Comparison of ENCODE assay signal across 12 mouse cellular contexts in the genomic region with DNA sequence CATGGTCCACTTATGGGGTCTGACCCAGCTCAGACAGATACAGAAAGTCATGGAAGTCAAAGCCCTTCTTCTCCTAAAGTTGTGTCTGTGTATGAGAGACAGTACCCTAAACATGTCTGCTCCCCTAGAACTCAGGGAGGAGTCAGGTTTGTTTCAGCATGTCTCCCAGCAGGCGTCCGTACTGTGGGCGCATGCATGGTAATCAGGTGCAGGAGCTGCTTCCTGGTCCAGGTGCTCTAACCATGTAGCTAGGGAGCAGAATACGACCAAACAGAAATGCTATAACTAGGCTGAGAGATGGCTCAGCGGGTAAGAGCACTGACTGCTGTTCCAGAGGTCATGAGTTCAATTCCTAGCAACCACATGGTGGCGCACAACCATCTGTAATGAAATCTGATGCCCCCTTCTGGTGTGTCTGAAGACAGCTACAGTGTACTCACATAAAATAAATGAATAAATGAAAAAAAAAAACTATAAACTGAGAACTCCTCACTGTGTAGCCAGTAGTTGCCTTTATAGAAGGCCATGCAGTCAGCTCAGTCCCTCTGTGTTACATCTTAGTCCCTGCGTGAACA. TPM values are rescaled to one million over a fixed set of nuclear protein-coding genes. Genes with fewer than 3 reads are reported as not detected.
DNase-seq lines count a peak whose midpoint lies in the region; ATAC-seq and TF ChIP-seq lines count a peak whose summit lies in the region.
"Had no signal": no experiment of that assay in that cellular context is flagged by ENCODE, and none has a peak within 500 bp of the region (broad histone marks: within the 10 kb centered on the region; RNA-seq: fewer than 3 reads in every experiment).

No protein-coding gene starts in this region.

- no peaks in the 10 kb centered on the region for H3K9me3 ChIP-seq in forebrain, postnatal 0 days (ENCODE audit: low read length)
- H3K9me3 ChIP-seq in forebrain, embryonic 12.5 days: no peaks in the 10 kb centered on the region
- H3K9me3 ChIP-seq in kidney, embryonic 16.5 days (ENCODE audit: low read length): no peaks in the 10 kb centered on the region
- no peaks in the 10 kb centered on the region for H3K9me3 ChIP-seq in liver, embryonic 14.5 days (ENCODE audit: control insufficient read depth, low read length)
- no peaks in the 10 kb centered on the region for H3K9me3 ChIP-seq in neural tube, embryonic 15.5 days (replicated peaks)
- H3K9me3 ChIP-seq: forebrain, embryonic 13.5 days had no signal

- H3K4me1 ChIP-seq in forebrain, postnatal 0 days (ENCODE audit: insufficient read depth): no peaks in the 10 kb centered on the region
- peaks cover 9% of the 10 kb centered on the region for H3K4me1 ChIP-seq in forebrain, embryonic 12.5 days
- H3K4me1 ChIP-seq in kidney, embryonic 16.5 days (ENCODE audit: insufficient read depth, low read length): peaks cover 19% of the 10 kb centered on the region
- H3K4me1 ChIP-seq in liver, embryonic 14.5 days (replicated peaks; ENCODE audit: control insufficient read depth in 2 of 2, insufficient read depth in 2 of 2, low read length in 1 of 2): peaks cover 23 to 34% of the 10 kb centered on the region in 2 experiments
- no peaks in the 10 kb centered on the region for H3K4me1 ChIP-seq in neural tube, embryonic 15.5 days
- H3K4me1 ChIP-seq: forebrain, embryonic 13.5 days had no signal

- H3K9ac ChIP-seq in forebrain, postnatal 0 days: no peak overlapping the region
- no peak overlapping the region for H3K9ac ChIP-seq in forebrain, embryonic 12.5 days
- no peak overlapping the region for H3K9ac ChIP-seq in kidney, embryonic 16.5 days (replicated peaks; ENCODE audit: low read length)
- no peak overlapping the region; the same call in 1 of the 2 replicates for H3K9ac ChIP-seq in liver, embryonic 14.5 days (replicated peaks)
- H3K9ac ChIP-seq in neural tube, embryonic 15.5 days (replicated peaks): no peak overlapping the region
- H3K9ac ChIP-seq: forebrain, embryonic 13.5 days had no signal

- H3K27me3 ChIP-seq in forebrain, postnatal 0 days (ENCODE audit: insufficient read depth, low read length): no peaks in the 10 kb centered on the region
- H3K27me3 ChIP-seq in forebrain, embryonic 12.5 days: no peaks in the 10 kb centered on the region
- H3K27me3 ChIP-seq in kidney, embryonic 16.5 days (ENCODE audit: insufficient read depth, low read length): no peaks in the 10 kb centered on the region
- H3K27me3 ChIP-seq in liver, embryonic 14.5 days (ENCODE audit: control insufficient read depth, insufficient read depth, low read length): no peaks in the 10 kb centered on the region
- no peaks in the 10 kb centered on the region; the same call in 1 of the 2 replicates for H3K27me3 ChIP-seq in neural tube, embryonic 15.5 days (replicated peaks)
- H3K27me3 ChIP-seq: forebrain, embryonic 13.5 days had no signal

- no peak for TF ChIP-seq EP300 in liver, embryonic 14.5 days (IDR thresholded peaks at IDR 0.05; ENCODE audit: low read depth)

- WGBS in forebrain, postnatal 0 days: 78% methylated on average over 7 of the region's 7 CpGs
- 75% methylated on average over 7 of the region's 7 CpGs for whole genome bisulfite sequencing in forebrain, embryonic 12.5 days
- 80% methylated on average over 7 of the region's 7 CpGs for WGBS in kidney, embryonic 16.5 days
- WGBS in liver, embryonic 14.5 days (ENCODE audit: insufficient replicate concordance): 48% methylated on average over 7 of the region's 7 CpGs
- 84% methylated on average over 7 of the region's 7 CpGs for WGBS in neural tube, embryonic 15.5 days

- no peak overlapping the region for H3K27ac ChIP-seq in forebrain, postnatal 0 days (ENCODE audit: low read depth, low read length)
- no peak overlapping the region for H3K27ac ChIP-seq in forebrain, embryonic 12.5 days
- peak overlapping the region; percentile 76 for H3K27ac ChIP-seq in kidney, embryonic 16.5 days (ENCODE audit: low read length)
- peak overlapping the region; percentile 41 for H3K27ac ChIP-seq in liver, embryonic 14.5 days
- H3K27ac ChIP-seq in neural tube, embryonic 15.5 days (replicated peaks): no peak overlapping the region
- H3K27ac ChIP-seq: forebrain, embryonic 13.5 days had no signal

- no peak for ATAC-seq in forebrain, postnatal 0 days
- ATAC-seq in forebrain, embryonic 12.5 days (ENCODE audit: low FRiP score): no peak
- no peak for ATAC-seq in kidney, embryonic 16.5 days (ENCODE audit: low FRiP score, low TSS enrichment)
- peak; percentile 20; the same call in 1 of the 2 replicates for ATAC-seq in liver, embryonic 14.5 days (ENCODE audit: insufficient read depth)
- no peak for ATAC-seq in neural tube, embryonic 15.5 days (ENCODE audit: low FRiP score)
- ATAC-seq: forebrain, embryonic 13.5 days had no signal

- no peak for DNase-seq in forebrain, postnatal 0 days
- DNase-seq in kidney, postnatal 4 days: no peak
- peak; percentile 19 for DNase-seq in ES-CJ7 (ENCODE audit: low read depth, low spot score)
- no peak for DNase-seq in liver, embryonic 14.5 days (ENCODE audit: low read depth in 3 of 3, low spot score in 3 of 3)
- no peak for DNase-seq in adrenal gland, adult 2 months
- DNase-seq: gastrocnemius, postnatal 36 days; retina, postnatal 1 day had no signal

- H3K36me3 ChIP-seq in forebrain, postnatal 0 days (ENCODE audit: insufficient read depth): no peaks in the 10 kb centered on the region
- H3K36me3 ChIP-seq in forebrain, embryonic 12.5 days (replicated peaks): no peaks in the 10 kb centered on the region
- H3K36me3 ChIP-seq in kidney, embryonic 16.5 days (ENCODE audit: insufficient read depth, low read length): peaks cover 17% of the 10 kb centered on the region
- no peaks in the 10 kb centered on the region for H3K36me3 ChIP-seq in liver, embryonic 14.5 days (replicated peaks; ENCODE audit: control insufficient read depth, insufficient read depth, low read depth)
- H3K36me3 ChIP-seq in neural tube, embryonic 15.5 days: no peaks in the 10 kb centered on the region

- no peak overlapping the region for H3K4me2 ChIP-seq in forebrain, postnatal 0 days (ENCODE audit: low read depth)
- H3K4me2 ChIP-seq in forebrain, embryonic 12.5 days: no peak overlapping the region
- H3K4me2 ChIP-seq in kidney, embryonic 16.5 days (replicated peaks; ENCODE audit: low read depth, low read length): no peak overlapping the region
- H3K4me2 ChIP-seq in liver, embryonic 14.5 days (ENCODE audit: low read depth): 0 out of 2 replicates have a peak overlapping the region, but pooled peaks have one; percentile 4
- no peak overlapping the region for H3K4me2 ChIP-seq in neural tube, embryonic 15.5 days
- H3K4me2 ChIP-seq: forebrain, embryonic 13.5 days had no signal

- TF ChIP-seq CTCF in forebrain, postnatal 0 days (IDR thresholded peaks at IDR 0.05; ENCODE audit: low read depth): peak; percentile 38
- peak; percentile 55 for TF ChIP-seq CTCF in liver, embryonic 14.5 days (IDR thresholded peaks at IDR 0.05; ENCODE audit: low read depth)

- H3K4me3 ChIP-seq in forebrain, postnatal 0 days (ENCODE audit: low read depth, low read length): no peak overlapping the region
- H3K4me3 ChIP-seq in forebrain, embryonic 12.5 days (replicated peaks): no peak overlapping the region
- H3K4me3 ChIP-seq in kidney, embryonic 16.5 days (ENCODE audit: low read length): no peak overlapping the region
- no peak overlapping the region for H3K4me3 ChIP-seq in liver, embryonic 14.5 days (ENCODE audit: insufficient read depth in 1 of 2, low read depth in 2 of 2, low read length in 2 of 2)
- no peak overlapping the region for H3K4me3 ChIP-seq in neural tube, embryonic 15.5 days (replicated peaks)
- H3K4me3 ChIP-seq: forebrain, embryonic 13.5 days; myocyte had no signal

RNA-seq across cellular contexts. Expression of a gene that starts 47.4 kb away (rescaled TPM):
- total RNA-seq in forebrain, postnatal 0 days (2014; rRNA removed): 6.7 and 6.8 TPM in 2 replicates
- polyA plus RNA-seq in forebrain, postnatal 0 days (2015; fragmentation: Nextera tagmentation; extraction: Ambion mirVana): 1.8 and 3.6 TPM in 2 replicates
- polyA plus RNA-seq in forebrain, embryonic 12.5 days (2016; fragmentation: Nextera tagmentation; extraction: Ambion mirVana): 0.96 and 1.1 TPM in 2 replicates
- 4.0 and 4.3 TPM in 2 replicates for polyA plus RNA-seq in kidney, embryonic 16.5 days (2015; fragmentation: Nextera tagmentation; extraction: Ambion mirVana)
- polyA plus RNA-seq in liver, embryonic 14.5 days (2012; rRNA removed): 1.3 and 1.9 TPM in 2 replicates
- 1.6 TPM in 2 replicates for polyA plus RNA-seq in liver, embryonic 14.5 days (2014; fragmentation: Nextera tagmentation; extraction: Ambion mirVana)
- 10 to 100 TPM in 1 of 2 experiments, 1 to 10 TPM in 1; 9.7 to 18.3 TPM for total RNA-seq in adrenal gland, adult 2 months (2021)
- polyA plus RNA-seq in adrenal gland, adult 2 months (2012; rRNA removed): 3.6 and 4.6 TPM in 2 replicates
- polyA plus RNA-seq in neural tube, embryonic 15.5 days (2015; fragmentation: Nextera tagmentation; extraction: Ambion mirVana): 1.5 and 2.7 TPM in 2 replicates

RNA-seq across cellular contexts. Expression of a gene that starts 52.5 kb away (rescaled TPM):
- 7.6 and 8.7 TPM in 2 replicates for total RNA-seq in forebrain, postnatal 0 days (2014; rRNA removed)
- 4.3 and 5.6 TPM in 2 replicates for polyA plus RNA-seq in forebrain, postnatal 0 days (2015; fragmentation: Nextera tagmentation; extraction: Ambion mirVana)
- 12.1 and 15.1 TPM in 2 replicates for polyA plus RNA-seq in forebrain, embryonic 12.5 days (2016; fragmentation: Nextera tagmentation; extraction: Ambion mirVana)
- 31.9 and 34.0 TPM in 2 replicates for polyA plus RNA-seq in kidney, embryonic 16.5 days (2015; fragmentation: Nextera tagmentation; extraction: Ambion mirVana)
- polyA plus RNA-seq in liver, embryonic 14.5 days (2012; rRNA removed): 6.9 and 9.4 TPM in 2 replicates
- 11.6 and 13.5 TPM in 2 replicates for polyA plus RNA-seq in liver, embryonic 14.5 days (2014; fragmentation: Nextera tagmentation; extraction: Ambion mirVana)
- 10 to 100 TPM; 48.4 to 55.9 TPM for total RNA-seq in adrenal gland, adult 2 months (2021)
- 26.0 and 28.3 TPM in 2 replicates for polyA plus RNA-seq in adrenal gland, adult 2 months (2012; rRNA removed)
- polyA plus RNA-seq in neural tube, embryonic 15.5 days (2015; fragmentation: Nextera tagmentation; extraction: Ambion mirVana): 8.1 and 12.6 TPM in 2 replicates

Comparison
In these comparisons a context has a peak if more than half of its experiments do, and no peak if none do; other contexts are left out.
1. H3K27ac ChIP-seq: peak in kidney, embryonic 16.5 days (single experiment) and liver, embryonic 14.5 days (single experiment); none in forebrain, postnatal 0 days (single experiment), forebrain, embryonic 12.5 days (single experiment) and neural tube, embryonic 15.5 days (single experiment).